Mouse (Mus musculus): ENCODE measurements around the gene Etnk1.

DNA sequence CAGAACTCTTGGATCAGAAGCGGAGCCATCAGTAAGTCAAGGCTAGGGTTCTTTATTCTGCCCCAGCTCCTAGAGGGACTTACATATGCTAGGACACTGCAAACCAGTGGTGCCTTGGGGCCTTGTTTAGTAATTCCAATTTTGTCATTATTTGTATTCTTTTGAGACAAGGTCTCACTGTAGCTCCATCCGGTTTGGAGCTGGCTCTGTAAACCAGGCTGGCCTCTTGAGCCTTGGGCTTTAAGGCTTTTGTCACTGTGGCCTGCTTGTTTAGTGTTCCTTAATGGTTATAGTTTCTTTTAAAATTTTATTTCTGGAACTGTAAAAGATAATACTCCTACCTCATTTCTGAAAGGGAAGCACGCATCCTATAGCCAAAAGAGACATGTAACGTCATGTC lies 2.4 kb downstream of the Etnk1 start:
- TF ChIP-seq CTCF (conservative IDR thresholded peaks at IDR 0.05; ENCODE audit: insufficient read depth, insufficient read length, low read depth, low read length) (no peak), POLR2A (IDR thresholded peaks at IDR 0.05; ENCODE audit: low read depth, low read length) (no peak)
